Mouse (Mus musculus): Measurements from ENCODE around the gene Alg11. TPM values are rescaled to one million over a fixed set of nuclear protein-coding genes. Genes with fewer than 3 reads are reported as not detected.

The Alg11 gene
- total RNA-seq (2021): 1 to 10 TPM; 4.2 to 4.8 TPM
- long read RNA-seq, experiment 1, partial matches to known transcripts: 0 of 1 reads
- long read RNA-seq, experiment 1, other reads (novel, unspliced or antisense): 1 of 1 reads
- long read RNA-seq, experiment 2, full-length matches to known transcripts: 1 of 2 reads
- long read RNA-seq, experiment 2, partial matches to known transcripts: 0 of 2 reads
- long read RNA-seq, experiment 2, other reads (novel, unspliced or antisense): 1 of 2 reads

- DNase-seq: peak; percentile 96
These were observed at the start of gene Alg11 for GRCm38 (mm10) chr8:22060446-22060889. Alg11 (plus strand) TSS chr8:22060721.

- DNase-seq: no peak
These were observed 47.4 kb upstream of the Alg11 start for GRCm38 (mm10) chr8:22013034-22013707.

GRCm38 (mm10) chr8:22017731-22018130, 42.8 kb upstream of the Alg11 start:
- no peak for DNase-seq

GRCm38 (mm10) chr8:22019498-22019897, 41.0 kb upstream of the Alg11 start:
- no peak for DNase-seq

- no peak for DNase-seq
These were observed 38.3 kb upstream of the Alg11 start for GRCm38 (mm10) chr8:22022244-22022643.

GRCm38 (mm10) chr8:22025241-22025640, 35.3 kb upstream of the Alg11 start:
- DNase-seq: no peak

GRCm38 (mm10) chr8:22028973-22029372, 31.5 kb upstream of the Alg11 start:
- no peak for DNase-seq

GRCm38 (mm10) chr8:22030990-22031389, 29.5 kb upstream of the Alg11 start:
- DNase-seq: no peak

GRCm38 (mm10) chr8:22036137-22036536, 24.4 kb upstream of the Alg11 start:
- DNase-seq: no peak

- no peak for DNase-seq
These were observed 23.5 kb upstream of the Alg11 start for GRCm38 (mm10) chr8:22037022-22037421.

GRCm38 (mm10) chr8:22039468-22040152, 20.9 kb upstream of the Alg11 start:
- no peak for DNase-seq

- no peak for DNase-seq
These were observed 20.4 kb upstream of the Alg11 start for GRCm38 (mm10) chr8:22040153-22040509.

GRCm38 (mm10) chr8:22042515-22042914, 18.0 kb upstream of the Alg11 start:
- DNase-seq: no peak

- no peak for DNase-seq
These were observed 16.8 kb upstream of the Alg11 start for GRCm38 (mm10) chr8:22043706-22044105.

GRCm38 (mm10) chr8:22047699-22048464, 12.6 kb upstream of the Alg11 start:
- no peak for DNase-seq

- DNase-seq: no peak
These were observed 5.6 kb upstream of the Alg11 start for GRCm38 (mm10) chr8:22054674-22055491.

- no peak for DNase-seq
These were observed 5.0 kb upstream of the Alg11 start for GRCm38 (mm10) chr8:22055492-22055877.

GRCm38 (mm10) chr8:22056850-22057249, 3.7 kb upstream of the Alg11 start:
- DNase-seq: no peak

GRCm38 (mm10) chr8:22058368-22058767, 2.2 kb upstream of the Alg11 start:
- no peak for DNase-seq

GRCm38 (mm10) chr8:22059153-22059738, 1.3 kb upstream of the Alg11 start:
- DNase-seq: no peak

- DNase-seq: no peak
These were observed 588 bp upstream of the Alg11 start, which contains the start of gene Atp7b for GRCm38 (mm10) chr8:22059821-22060445. Atp7b (minus strand) TSS chr8:22060305.
